Comparison of ENCODE assay signal across 7 mouse cellular contexts in the genomic region with DNA sequence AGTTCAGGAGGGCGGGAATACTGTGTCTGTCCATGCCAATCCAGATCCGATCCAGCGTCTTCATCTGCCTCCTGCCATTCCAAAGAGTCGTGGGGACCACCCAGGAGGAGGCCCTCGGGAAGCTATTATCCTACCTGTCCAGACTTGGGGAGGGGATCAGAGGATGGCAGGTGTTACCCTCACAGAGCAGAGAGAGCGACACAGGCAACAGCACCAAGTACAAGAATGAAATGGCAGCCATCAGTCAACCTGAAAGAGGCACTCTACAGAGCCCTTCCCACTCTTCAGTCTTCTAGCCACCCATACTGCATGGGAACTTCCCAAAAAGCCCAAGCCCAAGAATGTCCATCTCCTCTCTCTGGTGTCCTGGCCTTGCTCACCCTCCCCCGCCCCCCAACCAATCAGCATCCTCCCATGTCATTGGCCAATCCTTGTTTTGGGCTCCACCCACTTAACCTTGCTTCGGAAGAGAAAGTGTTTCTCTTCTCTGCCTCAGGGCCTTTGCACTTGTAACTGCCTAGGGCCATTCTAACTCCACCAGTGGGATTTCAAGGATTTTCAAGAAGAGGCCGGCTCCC. TPM values are rescaled to one million over a fixed set of nuclear protein-coding genes. Genes with fewer than 3 reads are reported as not detected.
A peak's percentile ranks its signal among the peaks of the same experiment; 100 is the strongest.
DNase-seq lines count a peak whose midpoint lies in the region; ATAC-seq and TF ChIP-seq lines count a peak whose summit lies in the region.

No protein-coding gene starts in this region.

- H3K79me3 ChIP-seq in C2C12 (ENCODE audit: low read depth), result peaks cover 34% of the 10 kb centered on the region

- H3K27me3 ChIP-seq in C2C12 (ENCODE audit: control insufficient read depth, insufficient read depth, insufficient read length), result no peaks in the 10 kb centered on the region
- H3K27me3 ChIP-seq in E14TG2a.4 (ENCODE audit: insufficient read depth, low read length), result peaks cover 75% of the 10 kb centered on the region
- peaks cover 19% of the 10 kb centered on the region for H3K27me3 ChIP-seq in forebrain, embryonic 16.5 days (replicated peaks; ENCODE audit: control insufficient read depth, insufficient read depth, low read length)

- H3K36me3 ChIP-seq in C2C12 (ENCODE audit: control insufficient read depth, insufficient read depth) (peaks cover 10% of the 10 kb centered on the region), E14TG2a.4 (ENCODE audit: insufficient read depth, low read length) (no peaks in the 10 kb centered on the region), macrophage (ENCODE audit: inconsistent target) (no peaks in the 10 kb centered on the region)
- no peaks in the 10 kb centered on the region for H3K36me3 ChIP-seq in forebrain, embryonic 16.5 days (ENCODE audit: control insufficient read depth, insufficient read depth)

- H3K4me3 ChIP-seq in C2C12 (ENCODE audit: insufficient read depth, poor library complexity, severe bottlenecking) (peak overlapping the region; percentile 54), E14TG2a.4 (replicated peaks; ENCODE audit: low read length) (peak overlapping the region; percentile 87), macrophage (ENCODE audit: inconsistent target) (peak overlapping the region; percentile 14; the same call in 1 of the 2 replicates)
- peak overlapping the region; percentile 57 for H3K4me3 ChIP-seq in forebrain, embryonic 16.5 days (replicated peaks; ENCODE audit: low read length)

- peak overlapping the region; percentile 94 for H3K4me2 ChIP-seq in forebrain, embryonic 16.5 days (ENCODE audit: low read length)

- ATAC-seq in forebrain, embryonic 16.5 days, result no peak

- DNase-seq in urinary bladder, postnatal 10 days (ENCODE audit: low spot score), result no peak
- no peak for DNase-seq in frontal cortex, postnatal 36 days (ENCODE audit: low spot score in 2 of 2)
- DNase-seq in kidney, adult 18-20 months, result no peak

- peak overlapping the region; percentile 25 for H3ac ChIP-seq in C2C12 (ENCODE audit: control insufficient read depth, insufficient read length, low read depth)

- peak overlapping the region; percentile 56 for H3K9ac ChIP-seq in forebrain, embryonic 16.5 days (replicated peaks; ENCODE audit: low read depth, low read length)

- H3K79me2 ChIP-seq in C2C12 (ENCODE audit: control insufficient read depth, insufficient read depth) (peaks cover 44% of the 10 kb centered on the region), macrophage (ENCODE audit: inconsistent target) (peaks cover 40% of the 10 kb centered on the region)

- peaks cover 78% of the 10 kb centered on the region for H3K4me1 ChIP-seq in E14TG2a.4 (replicated peaks; ENCODE audit: low read depth, low read length)
- H3K4me1 ChIP-seq in forebrain, embryonic 16.5 days (replicated peaks; ENCODE audit: control insufficient read depth, insufficient read depth, low read length), result peaks cover 15% of the 10 kb centered on the region

- no peaks in the 10 kb centered on the region for H3K9me3 ChIP-seq in E14TG2a.4 (ENCODE audit: low read length)
- no peaks in the 10 kb centered on the region for H3K9me3 ChIP-seq in forebrain, embryonic 16.5 days (ENCODE audit: control insufficient read depth, low read length)

- no peak overlapping the region for H3K27ac ChIP-seq in forebrain, embryonic 16.5 days (ENCODE audit: low read length)
- H3K27ac ChIP-seq in macrophage, result peak overlapping the region; percentile 78

- 16% methylated on average over 9 of the region's 9 CpGs for WGBS in forebrain, embryonic 16.5 days
- WGBS in macrophage (ENCODE audit: missing documents), result 15% methylated on average over 9 of the region's 9 CpGs

- TF ChIP-seq CTCF in C2C12 (IDR thresholded peaks at IDR 0.05; ENCODE audit: control insufficient read depth, insufficient read depth, insufficient read length) (no peak), E14TG2a.4 (conservative IDR thresholded peaks at IDR 0.05; ENCODE audit: low read length) (no peak)

TF ChIP-seq in C2C12, 6 proteins besides CTCF, POLR2A, EP300 and RAD21:
- TF ChIP-seq FOSL1 (IDR thresholded peaks at IDR 0.05; ENCODE audit: insufficient read depth, low read length, poor library complexity, severe bottlenecking), result no peak
- TF ChIP-seq MYOG (IDR thresholded peaks at IDR 0.05; ENCODE audit: control insufficient read depth, extremely low read depth, insufficient read length), result no peak
- TF ChIP-seq MAX (IDR thresholded peaks at IDR 0.05), result no peak
- no peak for TF ChIP-seq CEBPB (IDR thresholded peaks at IDR 0.05; ENCODE audit: low read depth)
- TF ChIP-seq USF1 (IDR thresholded peaks at IDR 0.05; ENCODE audit: low read depth), result no peak
- no peak for TF ChIP-seq MYOD1 (IDR thresholded peaks at IDR 0.05; ENCODE audit: control insufficient read depth, insufficient read length, low read depth)
TF ChIP-seq in C2C12: peak in this region for 0.

RNA-seq across cellular contexts. Expression of a gene that starts 0.7 kb away (rescaled TPM):
- 24.8 TPM for polyA plus RNA-seq in C2C12 (2012; fragmentation: generic; extraction: Trizol)
- 0.20 and 0.30 TPM in 2 replicates for polyA plus RNA-seq in forebrain, embryonic 16.5 days (2015; fragmentation: Nextera tagmentation; extraction: Ambion mirVana)
- total RNA-seq in macrophage (2018; cell fraction: chromatin; rRNA removed), result 100 to 1,000 TPM in 3 of 26 experiments, 10 to 100 TPM in 21, 1 to 10 TPM in 2; 9.1 to 309 (median 31.2) TPM
- total RNA-seq in macrophage (2018; cell fraction: cytosol; rRNA removed), result 10 to 100 TPM in 13 of 26 experiments, 1 to 10 TPM in 13; 4.6 to 56.9 (median 12.5) TPM
- total RNA-seq in macrophage (2018; cell fraction: nucleus; rRNA removed), result 100 to 1,000 TPM in 1 of 26 experiments, 10 to 100 TPM in 15, 1 to 10 TPM in 10; 6.6 to 122 (median 16.8) TPM
- 6.4 to 13.5 TPM (median 8.7 TPM) in 3 replicates for polyA plus RNA-seq in macrophage (2018)

RNA-seq across cellular contexts. Expression of a gene that starts 22.2 kb away (rescaled TPM):
- 92.2 TPM for polyA plus RNA-seq in C2C12 (2012; fragmentation: generic; extraction: Trizol)
- 124 and 133 TPM in 2 replicates for polyA plus RNA-seq in forebrain, embryonic 16.5 days (2015; fragmentation: Nextera tagmentation; extraction: Ambion mirVana)
- 1 to 10 TPM in 20 of 26 experiments, under 1 TPM in 4, not detected in 2; 0.65 to 9.7 (median 2.2) TPM for total RNA-seq in macrophage (2018; cell fraction: chromatin; rRNA removed)
- total RNA-seq in macrophage (2018; cell fraction: cytosol; rRNA removed), result 10 to 100 TPM; 14.1 to 26.6 (median 18.8) TPM
- 10 to 100 TPM in 3 of 26 experiments, 1 to 10 TPM in 23; 2.0 to 27.2 (median 7.0) TPM for total RNA-seq in macrophage (2018; cell fraction: nucleus; rRNA removed)
- polyA plus RNA-seq in macrophage (2018), result 5.1 to 28.7 TPM (median 17.8 TPM) in 3 replicates

Comparison
In these comparisons a context has a peak if more than half of its experiments do, and no peak if none do; other contexts are left out.
1. H3K4me3 ChIP-seq: peak in every context shown above with its lines; median percentile 87 in E14TG2a.4; 57 in forebrain, embryonic 16.5 days; 54 in C2C12; 14 in macrophage.